Mouse (Mus musculus) bone marrow, adult 2 months (tissue): ENCODE data around the gene Ccl7.

Source experiments
- CTCF ChIP-seq: fragments of 200-500 bp; IDR thresholded peaks from 2 replicates; pipeline ENCODE4 v1.5.1; 2011; ENCODE audit warnings: low read length, control low read depth; ENCODE audit not compliant: control insufficient read depth, insufficient read depth
- POLR2A ChIP-seq: fragments of 200-500 bp; IDR thresholded peaks from 2 replicates; pipeline ENCODE4 v1.6.1; 2011; ENCODE audit warnings: low read depth, mild to moderate bottlenecking, control low read depth, low read length, borderline replicate concordance; ENCODE audit not compliant: control insufficient read depth

DNA sequence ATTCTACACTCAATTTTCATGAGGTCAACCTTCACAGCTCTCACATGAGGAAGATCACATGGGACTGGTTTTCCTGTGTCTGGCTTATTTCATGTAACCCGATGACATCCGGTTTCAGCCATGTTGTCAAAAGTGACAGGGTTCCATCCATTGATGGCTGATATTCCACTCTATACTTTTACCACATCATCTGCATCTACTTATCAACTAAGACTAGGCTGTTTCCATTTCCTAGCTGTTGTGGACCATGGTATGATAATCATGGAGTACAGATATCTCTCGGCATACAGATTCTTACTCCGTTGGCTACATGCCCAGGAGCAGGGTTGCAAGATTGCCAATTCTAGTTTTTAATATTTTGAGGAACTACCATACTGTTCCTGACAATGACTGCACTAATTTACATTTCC, 3.8 kb upstream of the Ccl7 start:
- TF ChIP-seq POLR2A, result no peak
- TF ChIP-seq CTCF, result no peak
